Mouse (Mus musculus) brain, adult 2 months (tissue): ENCODE measurements at regions not wholly inside any gene's neighbourhood (a gene's known extent, or its start where the extent isn't known, plus 50 kb on each side); places are given as distances from the start of the nearest gene placed in this dataset.
A peak's percentile ranks its signal among the peaks of the same experiment; 100 is the strongest.

Source experiments
- DNase-seq: peaks from one replicate; pipeline ENCODE4 v3.0.0; 2011; ENCODE audit warnings: low read depth, low spot score

GRCm38 (mm10) chr6:9999457-9999856 lies 1051.2 kb downstream of the Nxph1 start:
- DNase-seq: peak; percentile 1
